Mouse (Mus musculus): ENCODE data around the gene Tshz2. TPM values are rescaled to one million over a fixed set of nuclear protein-coding genes. Genes with fewer than 3 reads are reported as not detected.
A peak's percentile ranks its signal among the peaks of the same experiment; 100 is the strongest.

The Tshz2 gene
- total and polyA plus RNA-seq, 2 experiments from 2014 or later: 29.0 to 40.2 TPM

DNA sequence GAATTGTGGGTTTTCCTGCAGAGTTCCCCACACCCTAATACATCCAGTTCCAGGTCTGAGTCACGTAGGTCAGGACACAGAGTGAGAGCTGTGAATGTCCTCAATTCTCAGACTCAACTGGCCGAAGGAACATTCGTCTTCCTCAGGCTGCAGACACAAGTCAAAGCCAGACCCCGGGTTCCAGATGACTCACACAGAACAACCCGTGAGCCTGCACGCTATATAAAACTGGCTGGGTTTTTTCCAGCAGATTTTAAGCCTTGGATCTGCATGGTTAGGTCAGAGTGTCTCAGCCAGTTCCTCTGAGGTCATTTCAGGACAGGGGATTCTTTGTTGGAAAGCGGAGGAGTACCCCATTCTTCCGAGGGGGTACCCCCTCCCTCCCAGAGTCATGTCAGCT lies 330.0 kb downstream of the Tshz2 start:
- TF ChIP-seq CTCF (IDR thresholded peaks at IDR 0.05; ENCODE audit: low read depth): no peak
- H3K9me3 ChIP-seq (ENCODE audit: low read length): no peaks in the 10 kb centered on the region
- no peaks in the 10 kb centered on the region for H3K27me3 ChIP-seq (ENCODE audit: insufficient read depth, low read length)
- H3K36me3 ChIP-seq (ENCODE audit: insufficient read depth, low read length): no peaks in the 10 kb centered on the region
- ATAC-seq (no peak), DNase-seq (ENCODE audit: low spot score) (no peak)
- WGBS: 56% methylated on average over 8 of the region's 8 CpGs
- H3K4me1 ChIP-seq (ENCODE audit: insufficient read depth, low read length): peaks cover 7% of the 10 kb centered on the region; the same call in 1 of the 2 replicates
- H3K4me3 ChIP-seq (ENCODE audit: low read length): no peak overlapping the region
- no peak overlapping the region for H3K27ac ChIP-seq
- no peak overlapping the region for H3K9ac ChIP-seq (replicated peaks; ENCODE audit: low read length)
- H3K4me2 ChIP-seq (ENCODE audit: low read depth, low read length): no peak overlapping the region

DNA sequence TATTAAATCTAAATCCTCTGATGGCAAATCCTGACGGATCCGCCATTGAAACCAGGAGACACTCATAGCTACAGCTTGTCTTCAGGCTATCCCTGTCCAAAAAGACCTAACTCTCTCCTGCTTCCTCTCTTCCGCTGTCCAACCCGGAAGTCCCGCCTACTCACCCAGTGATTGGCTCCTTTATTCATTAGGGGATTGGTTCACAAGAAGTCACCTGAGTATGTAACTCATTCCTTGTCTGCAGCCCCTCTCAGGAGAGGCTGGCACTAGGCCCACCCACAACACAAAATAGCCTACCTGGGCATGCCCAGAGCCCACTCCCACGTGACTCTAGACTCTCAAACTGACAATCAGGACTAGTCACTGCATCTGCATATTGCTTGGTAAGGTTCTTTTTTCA lies 337.7 kb downstream of the Tshz2 start:
- ATAC-seq: no peak
- DNase-seq (ENCODE audit: low spot score): no peak
- Histone ChIP-seq H3K4me2 (ENCODE audit: low read depth, low read length) (no peak overlapping the region), H3K27ac (no peak overlapping the region), H3K4me1 (ENCODE audit: insufficient read depth, low read length) (no peaks in the 10 kb centered on the region), H3K9me3 (ENCODE audit: low read length) (no peaks in the 10 kb centered on the region; the same call in 1 of the 2 replicates), H3K4me3 (ENCODE audit: low read length) (no peak overlapping the region), H3K36me3 (ENCODE audit: insufficient read depth, low read length) (no peaks in the 10 kb centered on the region), H3K9ac (replicated peaks; ENCODE audit: low read length) (no peak overlapping the region), H3K27me3 (ENCODE audit: insufficient read depth, low read length) (no peaks in the 10 kb centered on the region)
- 92% methylated on average over 6 of the region's 6 CpGs for WGBS
- TF ChIP-seq CTCF (IDR thresholded peaks at IDR 0.05; ENCODE audit: low read depth): no peak

DNA sequence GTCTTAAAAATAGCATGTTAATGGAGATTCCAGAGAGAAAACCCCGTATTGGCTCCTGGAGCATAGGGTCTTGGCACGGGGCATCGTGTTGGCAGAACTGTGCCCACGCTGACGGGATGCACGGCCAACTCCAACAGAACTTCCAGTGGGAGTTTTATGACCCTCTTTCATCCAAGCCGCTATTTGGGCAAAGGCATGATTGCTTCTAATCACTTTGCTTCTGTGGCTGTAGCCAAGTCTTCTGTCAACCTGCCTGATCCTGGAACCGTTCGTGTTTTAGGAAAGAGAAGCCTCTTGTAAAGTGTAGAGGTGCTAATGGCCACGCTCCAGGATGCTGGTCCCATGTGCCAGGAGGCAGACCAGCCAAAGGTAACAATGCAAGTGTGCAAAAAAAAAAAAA lies 350.1 kb downstream of the Tshz2 start:
- Histone ChIP-seq H3K36me3 (ENCODE audit: insufficient read depth, low read length) (no peaks in the 10 kb centered on the region), H3K9me3 (ENCODE audit: low read length) (no peaks in the 10 kb centered on the region), H3K27me3 (ENCODE audit: insufficient read depth, low read length) (no peaks in the 10 kb centered on the region), H3K4me1 (ENCODE audit: insufficient read depth, low read length) (no peaks in the 10 kb centered on the region), H3K4me3 (ENCODE audit: low read length) (no peak overlapping the region), H3K9ac (replicated peaks; ENCODE audit: low read length) (no peak overlapping the region), H3K27ac (no peak overlapping the region), H3K4me2 (ENCODE audit: low read depth, low read length) (no peak overlapping the region)
- ATAC-seq (no peak), DNase-seq (ENCODE audit: low spot score) (peak; percentile 61)
- no peak for TF ChIP-seq CTCF (IDR thresholded peaks at IDR 0.05; ENCODE audit: low read depth)
- WGBS: 60% methylated on average over 10 of the region's 10 CpGs

DNA sequence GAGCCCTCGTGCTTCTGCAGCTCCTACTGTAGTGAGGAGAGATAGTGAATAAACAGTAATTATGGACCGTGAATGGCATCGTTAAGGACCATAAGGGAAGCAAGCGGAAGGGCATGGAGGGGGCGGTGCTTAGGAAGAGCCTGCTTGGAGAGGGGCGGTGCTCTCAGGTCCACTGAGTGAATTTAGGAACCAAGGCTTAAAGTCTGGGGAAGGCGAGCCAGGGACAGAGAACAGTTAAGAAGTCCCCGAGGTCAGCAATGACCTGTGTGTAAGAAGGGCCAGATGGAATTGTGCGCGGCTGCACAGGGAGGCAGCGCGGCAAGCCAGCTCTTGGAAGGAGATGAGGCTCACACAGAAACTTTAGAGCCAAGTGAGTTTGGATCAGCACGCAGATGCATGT lies 354.4 kb downstream of the Tshz2 start:
- no peak for DNase-seq (ENCODE audit: low spot score)
- 58% methylated on average over 13 of the region's 13 CpGs for WGBS

DNA sequence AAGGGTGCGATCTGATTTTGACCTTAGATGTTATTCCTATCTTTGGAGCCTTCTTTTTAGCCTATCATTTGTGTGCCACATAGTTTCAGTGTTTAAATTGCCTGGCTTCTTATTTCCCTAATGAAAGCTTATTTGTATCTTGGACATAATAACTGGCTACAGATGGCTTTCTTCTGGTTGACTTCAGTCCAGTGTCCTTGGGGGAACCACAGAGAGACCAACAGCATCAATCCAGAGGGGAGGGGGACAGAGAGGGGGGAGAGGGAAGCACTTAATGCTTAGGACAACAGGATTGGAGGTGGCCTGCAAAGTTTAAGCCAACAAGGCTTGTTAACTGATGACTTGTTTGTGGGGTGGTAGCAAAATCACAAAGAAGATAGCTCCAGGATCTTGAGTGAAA lies 356.4 kb downstream of the Tshz2 start:
- no peak overlapping the region for H3K27ac ChIP-seq
- no peaks in the 10 kb centered on the region for H3K4me1 ChIP-seq (ENCODE audit: insufficient read depth, low read length)
- 89% methylated on average over 1 of the region's 1 CpGs for WGBS
- peak; percentile 57 for DNase-seq (ENCODE audit: low spot score)
- no peak overlapping the region for H3K4me2 ChIP-seq (ENCODE audit: low read depth, low read length)
- no peak overlapping the region for H3K4me3 ChIP-seq (ENCODE audit: low read length)
- no peaks in the 10 kb centered on the region for H3K9me3 ChIP-seq (ENCODE audit: low read length)
- H3K9ac ChIP-seq (replicated peaks; ENCODE audit: low read length): no peak overlapping the region
- no peak for ATAC-seq
- H3K36me3 ChIP-seq (ENCODE audit: insufficient read depth, low read length): no peaks in the 10 kb centered on the region
- no peaks in the 10 kb centered on the region for H3K27me3 ChIP-seq (ENCODE audit: insufficient read depth, low read length)
- TF ChIP-seq CTCF (IDR thresholded peaks at IDR 0.05; ENCODE audit: low read depth): no peak

More for the DNA sequence above, 354.4 kb downstream of the Tshz2 start:
- H3K9me3 ChIP-seq (ENCODE audit: low read length): no peaks in the 10 kb centered on the region
- H3K4me2 ChIP-seq (ENCODE audit: low read depth, low read length): no peak overlapping the region
- TF ChIP-seq CTCF (IDR thresholded peaks at IDR 0.05; ENCODE audit: low read depth): no peak
- no peaks in the 10 kb centered on the region for H3K36me3 ChIP-seq (ENCODE audit: insufficient read depth, low read length)
- no peaks in the 10 kb centered on the region for H3K27me3 ChIP-seq (ENCODE audit: insufficient read depth, low read length)
- no peak for ATAC-seq
- no peak overlapping the region for H3K4me3 ChIP-seq (ENCODE audit: low read length)
- H3K27ac ChIP-seq: no peak overlapping the region
- no peaks in the 10 kb centered on the region for H3K4me1 ChIP-seq (ENCODE audit: insufficient read depth, low read length)
- H3K9ac ChIP-seq (replicated peaks; ENCODE audit: low read length): no peak overlapping the region

DNA sequence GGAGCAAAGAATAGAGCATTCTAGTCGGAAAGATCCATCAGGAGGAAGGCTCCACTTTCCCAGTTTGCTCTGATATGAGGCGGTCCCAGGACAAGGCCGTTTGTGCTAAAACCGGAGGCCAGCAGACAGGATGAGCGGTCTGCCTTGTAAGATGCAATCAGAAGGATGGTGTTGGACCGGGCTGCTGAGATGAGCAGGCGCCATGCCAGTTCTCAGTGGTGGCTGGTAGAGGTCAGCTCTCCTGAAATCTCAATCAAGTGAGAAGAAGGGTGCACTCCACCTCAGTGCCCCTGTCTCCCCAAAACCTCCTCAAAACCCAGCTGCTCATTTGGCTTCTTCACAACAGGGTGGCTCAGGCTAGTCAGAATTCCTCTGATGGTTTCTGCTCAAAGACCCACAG lies 358.2 kb downstream of the Tshz2 start:
- no peak overlapping the region for H3K27ac ChIP-seq
- no peak overlapping the region for H3K9ac ChIP-seq (replicated peaks; ENCODE audit: low read length)
- H3K36me3 ChIP-seq (ENCODE audit: insufficient read depth, low read length): no peaks in the 10 kb centered on the region
- no peak overlapping the region for H3K4me3 ChIP-seq (ENCODE audit: low read length)
- TF ChIP-seq CTCF (IDR thresholded peaks at IDR 0.05; ENCODE audit: low read depth): no peak
- H3K9me3 ChIP-seq (ENCODE audit: low read length): no peaks in the 10 kb centered on the region
- peaks cover 3% of the 10 kb centered on the region; the same call in 1 of the 2 replicates for H3K4me1 ChIP-seq (ENCODE audit: insufficient read depth, low read length)
- ATAC-seq (no peak), DNase-seq (ENCODE audit: low spot score) (peak; percentile 19)
- no peak overlapping the region for H3K4me2 ChIP-seq (ENCODE audit: low read depth, low read length)
- WGBS: 67% methylated on average over 7 of the region's 7 CpGs
- no peaks in the 10 kb centered on the region for H3K27me3 ChIP-seq (ENCODE audit: insufficient read depth, low read length)

DNA sequence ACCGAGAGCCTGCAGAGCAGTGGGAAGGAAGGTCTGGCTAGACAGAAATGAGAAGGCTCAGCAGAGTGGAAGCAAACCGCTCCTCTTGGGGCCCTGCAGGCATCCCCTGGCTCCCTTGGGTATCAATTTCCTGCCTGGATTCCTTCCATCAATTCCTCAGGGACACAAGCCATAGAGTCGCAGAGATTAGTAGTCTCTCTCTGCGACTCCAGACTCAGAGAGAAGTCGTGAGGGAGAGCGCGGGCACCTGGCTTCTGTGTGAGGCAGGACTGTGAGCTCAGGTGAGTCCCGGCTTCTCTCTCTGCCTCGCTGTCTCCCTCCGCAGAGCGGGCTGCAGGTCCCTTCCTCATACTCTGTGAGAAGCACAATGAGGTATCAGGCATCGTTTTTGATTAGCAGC lies 363.2 kb downstream of the Tshz2 start:
- TF ChIP-seq CTCF (IDR thresholded peaks at IDR 0.05; ENCODE audit: low read depth): no peak
- no peak overlapping the region for H3K4me3 ChIP-seq (ENCODE audit: low read length)
- H3K36me3 ChIP-seq (ENCODE audit: insufficient read depth, low read length): no peaks in the 10 kb centered on the region
- H3K4me1 ChIP-seq (ENCODE audit: insufficient read depth, low read length): peaks cover 16% of the 10 kb centered on the region
- H3K4me2 ChIP-seq (ENCODE audit: low read depth, low read length): peak overlapping the region; percentile 33
- peak overlapping the region; percentile 11; the same call in 1 of the 2 replicates for H3K27ac ChIP-seq
- H3K27me3 ChIP-seq (ENCODE audit: insufficient read depth, low read length): no peaks in the 10 kb centered on the region
- H3K9ac ChIP-seq (replicated peaks; ENCODE audit: low read length): no peak overlapping the region
- WGBS: 37% methylated on average over 12 of the region's 12 CpGs
- no peaks in the 10 kb centered on the region for H3K9me3 ChIP-seq (ENCODE audit: low read length)
- ATAC-seq (peak; percentile 28; the same call in 1 of the 2 replicates), DNase-seq (ENCODE audit: low spot score) (peak; percentile 31)

Data from hindbrain, postnatal 0 days (tissue).